Mouse (Mus musculus) myocyte (in vitro differentiated cells): ENCODE measurements at regions not wholly inside any gene's neighbourhood (a gene's known extent, or its start where the extent isn't known, plus 50 kb on each side); places are given as distances from the start of the nearest gene placed in this dataset.

Experiments
- CEBPB ChIP-seq: IDR thresholded peaks from 2 replicates; pipeline ENCODE4 v1.6.1; 2011; ENCODE audit warnings: mild to moderate bottlenecking, moderate library complexity; ENCODE audit not compliant: poor library complexity, insufficient read depth, severe bottlenecking
- E2F4 ChIP-seq: IDR thresholded peaks from one replicate; pipeline ENCODE4 v1.6.1; 2011; ENCODE audit warnings: mild to moderate bottlenecking, control low read depth, moderate library complexity; ENCODE audit not compliant: insufficient read depth
- MAX ChIP-seq: IDR thresholded peaks from one replicate; pipeline ENCODE4 v1.6.1; 2011; ENCODE audit warnings: low read depth, mild to moderate bottlenecking, control low read depth
- MYOD1 ChIP-seq, 3 experiments: IDR thresholded peaks; one replicate each; pipeline ENCODE4 v1.6.1; 2011; ENCODE audit warnings: control low read depth in 2 of 3, low read depth in 2 of 3, mild to moderate bottlenecking in 2 of 3, moderate library complexity in 1 of 3; ENCODE audit not compliant: insufficient read length in 2 of 3, control insufficient read depth in 1 of 3
- MYOG ChIP-seq, 3 experiments: IDR thresholded peaks; one replicate each; pipeline ENCODE4 v1.6.1; 2011; ENCODE audit warnings: control low read depth in 2 of 3, low read depth in 2 of 3, mild to moderate bottlenecking in 2 of 3; ENCODE audit not compliant: insufficient read length in 2 of 3, control insufficient read depth in 1 of 3, insufficient read depth in 1 of 3
- POLR2A ChIP-seq: IDR thresholded peaks from one replicate; pipeline ENCODE4 v1.6.1; 2011; ENCODE audit warnings: low read depth, mild to moderate bottlenecking, control low read depth, moderate library complexity; ENCODE audit not compliant: insufficient read length
- POLR2AphosphoS2 ChIP-seq: IDR thresholded peaks from one replicate; pipeline ENCODE4 v1.6.1; 2011; ENCODE audit warnings: low read depth, control low read depth; ENCODE audit not compliant: insufficient read length
- SRF ChIP-seq: IDR thresholded peaks from one replicate; pipeline ENCODE4 v1.6.1; 2011; ENCODE audit warnings: low read depth; ENCODE audit not compliant: control insufficient read depth, insufficient read length
- TCF12 ChIP-seq: IDR thresholded peaks from one replicate; pipeline ENCODE4 v1.6.1; 2011; ENCODE audit warnings: mild to moderate bottlenecking, control low read depth; ENCODE audit not compliant: poor library complexity, insufficient read depth, severe bottlenecking
- TCF3 ChIP-seq: IDR thresholded peaks from one replicate; pipeline ENCODE4 v1.6.1; 2011; ENCODE audit warnings: low read depth, control low read depth; ENCODE audit not compliant: insufficient read length
- USF1 ChIP-seq: IDR thresholded peaks from one replicate; pipeline ENCODE4 v1.6.1; 2011; ENCODE audit warnings: low read depth, mild to moderate bottlenecking, control low read depth, moderate library complexity

DNA sequence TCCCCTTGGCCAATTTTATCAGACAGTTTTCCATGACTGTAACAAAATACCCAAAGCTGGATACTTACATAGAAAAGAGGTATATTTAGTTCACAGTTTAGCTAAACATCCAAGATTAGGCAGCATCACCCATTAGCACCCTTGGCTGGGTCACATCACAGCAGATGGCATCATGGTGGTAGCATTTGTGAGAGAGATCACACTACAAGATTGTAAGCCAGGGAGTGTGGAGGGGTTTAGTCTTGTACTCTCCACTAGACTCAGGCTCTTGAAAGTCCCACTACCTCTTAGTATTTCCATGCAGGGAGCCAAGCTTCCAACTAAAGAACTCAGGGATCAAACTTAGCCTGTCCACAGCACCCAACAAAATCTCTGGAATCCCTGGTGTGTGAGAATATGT, 218.2 kb downstream of the Sec61b start:
- TF ChIP-seq POLR2A (no peak), E2F4 (no peak), MYOD1 (IDR thresholded peaks at IDR 0.05; ENCODE audit: control insufficient read depth in 1 of 3, insufficient read length in 2 of 3, low read depth in 2 of 3) (no peak), TCF12 (no peak), POLR2AphosphoS2 (no peak), USF1 (no peak), TCF3 (no peak), MAX (no peak), CEBPB (no peak), SRF (no peak), MYOG (IDR thresholded peaks at IDR 0.05; ENCODE audit: control insufficient read depth in 1 of 3, insufficient read depth in 1 of 3, insufficient read length in 2 of 3, low read depth in 2 of 3) (no peak)
